Mouse (Mus musculus): ENCODE data around the gene Tpx2. TPM values are rescaled to one million over a fixed set of nuclear protein-coding genes. Genes with fewer than 3 reads are reported as not detected.

Tpx2 gene
- total and polyA plus RNA-seq, 2 experiments from 2014 or later, result 8.1 to 14.3 TPM

GRCm38 (mm10) chr2:152887230-152887629 lies 39.5 kb downstream of the Tpx2 start:
- ATAC-seq (no peak), DNase-seq (ENCODE audit: low spot score) (no peak)
- Histone ChIP-seq H3K4me2 (ENCODE audit: low read depth, low read length) (no peak overlapping the region), H3K9me3 (ENCODE audit: low read length) (no peaks in the 10 kb centered on the region), H3K4me3 (ENCODE audit: low read length) (no peak overlapping the region), H3K4me1 (ENCODE audit: insufficient read depth, low read length) (no peaks in the 10 kb centered on the region), H3K9ac (replicated peaks; ENCODE audit: low read length) (no peak overlapping the region), H3K36me3 (ENCODE audit: insufficient read depth, low read length) (0 out of 2 replicates have a peak, but pooled peaks cover 3% of the 10 kb centered on the region), H3K27ac (no peak overlapping the region), H3K27me3 (ENCODE audit: insufficient read depth, low read length) (no peaks in the 10 kb centered on the region)
- WGBS, result 95% methylated on average over 3 of the region's 3 CpGs
- no peak for TF ChIP-seq CTCF (IDR thresholded peaks at IDR 0.05; ENCODE audit: low read depth)

GRCm38 (mm10) chr2:152888774-152889173 lies 41.0 kb downstream of the Tpx2 start:
- no peak for ATAC-seq
- Histone ChIP-seq H3K4me2 (ENCODE audit: low read depth, low read length) (no peak overlapping the region), H3K27me3 (ENCODE audit: insufficient read depth, low read length) (no peaks in the 10 kb centered on the region), H3K4me1 (ENCODE audit: insufficient read depth, low read length) (no peaks in the 10 kb centered on the region), H3K9ac (replicated peaks; ENCODE audit: low read length) (no peak overlapping the region), H3K4me3 (ENCODE audit: low read length) (no peak overlapping the region), H3K27ac (no peak overlapping the region), H3K36me3 (ENCODE audit: insufficient read depth, low read length) (peaks cover 13% of the 10 kb centered on the region; the same call in 1 of the 2 replicates), H3K9me3 (ENCODE audit: low read length) (no peaks in the 10 kb centered on the region)
- 88% methylated on average over 5 of the region's 5 CpGs for WGBS
- DNase-seq (ENCODE audit: low spot score), result no peak
- no peak for TF ChIP-seq CTCF (IDR thresholded peaks at IDR 0.05; ENCODE audit: low read depth)

- TF ChIP-seq CTCF (IDR thresholded peaks at IDR 0.05; ENCODE audit: low read depth), result no peak
- 80% methylated on average over 9 of the region's 9 CpGs for WGBS
- H3K9ac ChIP-seq (replicated peaks; ENCODE audit: low read length), result no peak overlapping the region
- no peaks in the 10 kb centered on the region for H3K9me3 ChIP-seq (ENCODE audit: low read length)
- no peaks in the 10 kb centered on the region for H3K27me3 ChIP-seq (ENCODE audit: insufficient read depth, low read length)
- ATAC-seq (no peak), DNase-seq (ENCODE audit: low spot score) (no peak)
- no peak overlapping the region for H3K4me2 ChIP-seq (ENCODE audit: low read depth, low read length)
- no peak overlapping the region for H3K4me3 ChIP-seq (ENCODE audit: low read length)
- H3K4me1 ChIP-seq (ENCODE audit: insufficient read depth, low read length), result no peaks in the 10 kb centered on the region
- no peak overlapping the region for H3K27ac ChIP-seq
- H3K36me3 ChIP-seq (ENCODE audit: insufficient read depth, low read length), result peaks cover 14% of the 10 kb centered on the region; the same call in 1 of the 2 replicates
These were observed 48.1 kb downstream of the Tpx2 start for GRCm38 (mm10) chr2:152895834-152896233.

GRCm38 (mm10) chr2:152896926-152897325 lies 49.2 kb downstream of the Tpx2 start:
- DNase-seq (ENCODE audit: low spot score), result no peak
- no peak overlapping the region for H3K4me3 ChIP-seq (ENCODE audit: low read length)
- no peak for ATAC-seq
- H3K36me3 ChIP-seq (ENCODE audit: insufficient read depth, low read length), result peaks cover 14% of the 10 kb centered on the region; the same call in 1 of the 2 replicates
- H3K9ac ChIP-seq (replicated peaks; ENCODE audit: low read length), result no peak overlapping the region
- H3K27ac ChIP-seq, result no peak overlapping the region
- no peaks in the 10 kb centered on the region for H3K27me3 ChIP-seq (ENCODE audit: insufficient read depth, low read length)
- no peaks in the 10 kb centered on the region for H3K9me3 ChIP-seq (ENCODE audit: low read length)
- no peak overlapping the region for H3K4me2 ChIP-seq (ENCODE audit: low read depth, low read length)
- WGBS, result 82% methylated on average over 3 of the region's 3 CpGs
- TF ChIP-seq CTCF (IDR thresholded peaks at IDR 0.05; ENCODE audit: low read depth), result no peak
- H3K4me1 ChIP-seq (ENCODE audit: insufficient read depth, low read length), result no peaks in the 10 kb centered on the region

- Histone ChIP-seq H3K9me3 (ENCODE audit: low read length) (no peaks in the 10 kb centered on the region), H3K4me2 (ENCODE audit: low read depth, low read length) (no peak overlapping the region), H3K27ac (no peak overlapping the region), H3K27me3 (ENCODE audit: insufficient read depth, low read length) (no peaks in the 10 kb centered on the region), H3K4me1 (ENCODE audit: insufficient read depth, low read length) (no peaks in the 10 kb centered on the region), H3K9ac (replicated peaks; ENCODE audit: low read length) (no peak overlapping the region), H3K36me3 (ENCODE audit: insufficient read depth, low read length) (0 out of 2 replicates have a peak, but pooled peaks cover 4% of the 10 kb centered on the region), H3K4me3 (ENCODE audit: low read length) (no peak overlapping the region)
- 72% methylated on average over 6 of the region's 6 CpGs for WGBS
- ATAC-seq (no peak), DNase-seq (ENCODE audit: low spot score) (no peak)
- TF ChIP-seq CTCF (IDR thresholded peaks at IDR 0.05; ENCODE audit: low read depth), result no peak
These were observed 51.2 kb downstream of the Tpx2 start for GRCm38 (mm10) chr2:152899011-152899410.

- no peak for TF ChIP-seq CTCF (IDR thresholded peaks at IDR 0.05; ENCODE audit: low read depth)
These were observed 53.5 kb downstream of the Tpx2 start for GRCm38 (mm10) chr2:152901296-152901695.

GRCm38 (mm10) chr2:152902658-152903057 lies 54.9 kb downstream of the Tpx2 start:
- no peak overlapping the region for H3K4me2 ChIP-seq (ENCODE audit: low read depth, low read length)
- ATAC-seq, result peak; percentile 38; the same call in 1 of the 2 replicates
- H3K9ac ChIP-seq (replicated peaks; ENCODE audit: low read length), result no peak overlapping the region
- no peaks in the 10 kb centered on the region for H3K9me3 ChIP-seq (ENCODE audit: low read length)
- no peaks in the 10 kb centered on the region for H3K27me3 ChIP-seq (ENCODE audit: insufficient read depth, low read length)
- H3K27ac ChIP-seq, result no peak overlapping the region
- H3K4me3 ChIP-seq (ENCODE audit: low read length), result no peak overlapping the region
- peaks cover 5% of the 10 kb centered on the region; the same call in 1 of the 2 replicates for H3K4me1 ChIP-seq (ENCODE audit: insufficient read depth, low read length)
- no peaks in the 10 kb centered on the region for H3K36me3 ChIP-seq (ENCODE audit: insufficient read depth, low read length)
- peak; percentile 58 for DNase-seq (ENCODE audit: low spot score)
- TF ChIP-seq CTCF (IDR thresholded peaks at IDR 0.05; ENCODE audit: low read depth), result no peak
- WGBS, result 14% methylated on average over 3 of the region's 3 CpGs

More at GRCm38 (mm10) chr2:152901296-152901695, 53.5 kb downstream of the Tpx2 start:
- DNase-seq (ENCODE audit: low spot score) (no peak), ATAC-seq (no peak)
- H3K27me3 ChIP-seq (ENCODE audit: insufficient read depth, low read length), result no peaks in the 10 kb centered on the region
- no peak overlapping the region for H3K4me2 ChIP-seq (ENCODE audit: low read depth, low read length)
- 92% methylated on average over 15 of the region's 15 CpGs for WGBS
- H3K4me3 ChIP-seq (ENCODE audit: low read length), result no peak overlapping the region
- no peaks in the 10 kb centered on the region for H3K36me3 ChIP-seq (ENCODE audit: insufficient read depth, low read length)
- no peak overlapping the region for H3K27ac ChIP-seq
- H3K4me1 ChIP-seq (ENCODE audit: insufficient read depth, low read length), result 0 out of 2 replicates have a peak, but pooled peaks cover under 1% of the 10 kb centered on the region
- no peak overlapping the region for H3K9ac ChIP-seq (replicated peaks; ENCODE audit: low read length)
- H3K9me3 ChIP-seq (ENCODE audit: low read length), result no peaks in the 10 kb centered on the region

Data from hindbrain, postnatal 0 days (tissue).